Mouse (Mus musculus) liver, postnatal 0 days (tissue): Measurements from ENCODE around the gene Lonp2.

Experiments used
- CTCF ChIP-seq: sonication (generic); IDR thresholded peaks from 2 replicates; pipeline ENCODE4 v1.5.1; 2016; ENCODE audit warnings: antibody characterized with exemption, low read depth
- EP300 ChIP-seq: IDR thresholded peaks from 2 replicates; pipeline ENCODE4 v1.6.1; 2016; ENCODE audit warnings: antibody characterized with exemption, low read depth, mild to moderate bottlenecking

- TF ChIP-seq CTCF (no peak), EP300 (no peak)
Observed at GRCm38 (mm10) chr8:86647771-86648170, 23.9 kb downstream of the Lonp2 start.
